Mouse (Mus musculus) neural tube, embryonic 13.5 days (tissue): ENCODE results near the gene Relt. TPM values are rescaled to one million over a fixed set of nuclear protein-coding genes. Genes with fewer than 3 reads are reported as not detected.

Experiments used
- ATAC-seq: fragments of 200-750 bp; cut with Nextera tagmentation; 2 replicates; pipeline ENCODE4 v1.8.0; 2017; ENCODE audit warnings: low read depth, mild to moderate bottlenecking, moderate TSS enrichment, moderate library complexity
- H3K27ac ChIP-seq: fragments of 300-500 bp; sonication (generic); replicated peaks from 2 replicates; pipeline ENCODE4 v1.5.1; 2015; ENCODE audit warnings: moderate library complexity, mild to moderate bottlenecking, inconsistent platforms
- H3K27me3 ChIP-seq: fragments of 300-500 bp; sonication (generic); 2 replicates; pipeline ENCODE4 v1.6.1; 2015; ENCODE audit warnings: mild to moderate bottlenecking, inconsistent platforms
- H3K36me3 ChIP-seq: fragments of 300-500 bp; sonication (generic); 2 replicates; pipeline ENCODE4 v1.6.1; 2015; ENCODE audit warnings: mild to moderate bottlenecking, inconsistent platforms
- H3K4me1 ChIP-seq: fragments of 300-500 bp; sonication (generic); replicated peaks from 2 replicates; pipeline ENCODE4 v1.6.1; 2015; ENCODE audit warnings: inconsistent platforms
- H3K4me2 ChIP-seq: fragments of 300-500 bp; sonication (generic); 2 replicates; pipeline ENCODE4 v1.6.1; 2015; ENCODE audit warnings: inconsistent platforms, mild to moderate bottlenecking, moderate library complexity
- H3K4me3 ChIP-seq: fragments of 300-500 bp; sonication (generic); 2 replicates; pipeline ENCODE4 v1.5.1; 2015; ENCODE audit warnings: mild to moderate bottlenecking, inconsistent platforms
- H3K9ac ChIP-seq: fragments of 300-500 bp; sonication (generic); 2 replicates; pipeline ENCODE4 v1.6.1; 2015; ENCODE audit warnings: moderate library complexity, mild to moderate bottlenecking, inconsistent platforms
- H3K9me3 ChIP-seq: fragments of 300-500 bp; sonication (generic); 2 replicates; pipeline ENCODE4 v1.6.1; 2016; ENCODE audit warnings: inconsistent platforms
- WGBS: fragments of 180-500 bp; shearing (Covaris S2); methylation state at CpG from one replicate; pipeline ENCODE4 v1.1.7; 2015; 5-methylcytosine and 5-hydroxymethylcytosine counted together
- microRNA-seq: library from miRNA; unstranded; fragments of <30 nt; microRNA quantifications from one replicate; pipeline ENCODE4, GENCODE M21; 2016
- polyA plus RNA-seq: library from polyadenylated mRNA; unstranded; fragments of >200 nt; fragmentation: Nextera tagmentation; extraction: Ambion mirVana; gene quantifications from 2 replicates; pipeline ENCODE4 v1.2.1, GENCODE M21; 2015

Gene Relt
- polyA plus RNA-seq, 1 experiment from 2014 or later, result 4.6 TPM

DNA sequence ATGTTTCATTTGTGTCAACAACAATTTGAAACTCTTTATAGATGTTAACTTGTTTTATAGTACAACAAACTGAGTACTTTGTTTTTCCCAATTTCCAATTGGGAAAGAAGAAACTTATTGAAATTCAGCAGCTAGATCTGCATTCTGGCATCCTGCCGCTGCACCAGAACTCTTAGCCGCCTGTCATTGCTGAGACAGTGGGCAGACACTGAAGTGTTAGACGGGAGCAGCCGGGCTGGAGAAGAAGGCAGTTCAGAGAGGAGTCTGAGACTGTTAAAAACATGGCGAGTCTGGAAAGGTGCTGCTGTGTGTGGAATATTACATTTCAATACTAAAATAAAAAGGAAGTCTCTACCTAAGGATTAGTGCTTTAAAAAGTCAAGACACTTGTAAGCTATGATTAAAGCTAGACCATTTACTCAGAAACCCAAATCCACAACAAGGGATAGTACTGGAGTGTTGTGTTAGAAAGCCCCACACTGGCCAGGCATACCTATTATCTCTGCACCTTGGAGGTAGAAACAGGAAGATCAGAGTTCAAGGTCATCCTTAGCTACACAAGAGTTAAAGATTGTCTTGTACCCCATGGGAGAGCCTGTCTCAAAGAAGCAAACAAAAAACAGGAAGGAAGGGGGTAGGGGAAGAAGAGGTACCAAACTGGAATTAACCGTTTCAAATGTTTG, 46.3 kb downstream of the Relt start:
- WGBS, result 78% methylated on average over 6 of the region's 6 CpGs
- H3K36me3 ChIP-seq, result peaks cover 7% of the 10 kb centered on the region
- H3K9me3 ChIP-seq, result no peaks in the 10 kb centered on the region
- H3K27me3 ChIP-seq, result no peaks in the 10 kb centered on the region
- H3K27ac ChIP-seq, result no peak overlapping the region
- H3K4me2 ChIP-seq, result no peak overlapping the region
- no peak overlapping the region for H3K4me3 ChIP-seq
- H3K4me1 ChIP-seq, result 0 out of 2 replicates have a peak, but pooled peaks cover 5% of the 10 kb centered on the region
- H3K9ac ChIP-seq, result no peak overlapping the region
- no peak for ATAC-seq

DNA sequence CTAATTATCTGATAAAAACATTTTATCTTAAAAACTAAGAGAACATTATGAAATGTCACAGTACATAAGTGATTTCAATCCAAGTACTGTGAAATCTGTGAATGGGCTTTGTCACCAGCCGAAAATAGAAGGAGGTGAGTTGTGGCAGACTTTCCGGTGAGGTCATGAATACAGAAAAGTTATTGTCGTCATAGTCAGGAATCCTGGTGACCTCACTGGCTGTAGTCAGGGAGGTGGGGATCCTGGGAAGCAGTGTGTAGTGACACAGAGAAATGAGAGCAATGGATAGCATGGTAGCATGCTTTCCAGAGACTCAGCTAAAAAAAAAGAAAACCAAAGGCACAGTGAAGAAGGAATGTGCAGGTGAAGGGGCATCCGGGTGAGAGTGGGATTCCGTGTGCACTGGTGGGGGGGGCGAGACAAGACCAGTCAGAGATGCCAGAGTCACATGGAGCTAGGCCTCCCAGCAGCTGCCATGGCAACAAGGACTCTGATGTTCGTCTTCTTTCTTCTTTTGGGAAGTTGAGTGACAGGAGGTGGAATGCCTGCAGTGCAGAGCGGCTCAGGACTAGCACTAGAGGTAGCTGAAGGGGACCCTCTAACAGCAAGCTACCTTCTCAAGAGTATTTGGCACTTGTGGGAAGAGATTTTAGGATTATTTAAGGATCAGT, 47.2 kb downstream of the Relt start:
- Histone ChIP-seq H3K4me1 (0 out of 2 replicates have a peak, but pooled peaks cover 5% of the 10 kb centered on the region), H3K36me3 (peaks cover 7% of the 10 kb centered on the region), H3K9ac (no peak overlapping the region), H3K27me3 (no peaks in the 10 kb centered on the region), H3K9me3 (no peaks in the 10 kb centered on the region), H3K4me3 (no peak overlapping the region), H3K4me2 (no peak overlapping the region), H3K27ac (no peak overlapping the region)
- peak; percentile 21; the same call in 1 of the 2 replicates for ATAC-seq
- WGBS, result 42% methylated on average over 8 of the region's 8 CpGs

DNA sequence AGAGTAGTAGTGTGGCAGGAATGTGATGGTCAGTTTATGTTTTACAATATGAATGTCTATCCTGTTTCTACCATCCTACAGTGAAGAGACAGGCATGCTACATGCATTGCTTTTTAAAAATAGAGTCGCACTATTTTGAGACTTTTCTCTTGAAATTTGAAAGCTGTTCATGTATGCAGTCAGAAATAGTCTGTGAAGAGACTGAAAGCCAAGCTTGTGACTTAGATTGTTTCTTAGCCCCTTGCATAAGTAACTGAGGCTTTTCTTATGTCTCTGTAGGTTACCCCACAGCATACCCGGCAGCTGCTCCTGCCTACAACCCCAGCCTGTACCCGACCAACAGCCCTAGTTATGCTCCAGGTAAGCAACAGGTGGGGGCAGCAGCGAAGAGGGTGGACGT, 50.6 kb downstream of the Relt start:
- Histone ChIP-seq H3K4me3 (no peak overlapping the region), H3K4me2 (no peak overlapping the region), H3K4me1 (0 out of 2 replicates have a peak, but pooled peaks cover 5% of the 10 kb centered on the region), H3K9me3 (no peaks in the 10 kb centered on the region), H3K27me3 (no peaks in the 10 kb centered on the region), H3K9ac (no peak overlapping the region), H3K36me3 (peaks cover 7% of the 10 kb centered on the region), H3K27ac (no peak overlapping the region)
- 86% methylated on average over 5 of the region's 5 CpGs for WGBS
- ATAC-seq, result no peak

DNA sequence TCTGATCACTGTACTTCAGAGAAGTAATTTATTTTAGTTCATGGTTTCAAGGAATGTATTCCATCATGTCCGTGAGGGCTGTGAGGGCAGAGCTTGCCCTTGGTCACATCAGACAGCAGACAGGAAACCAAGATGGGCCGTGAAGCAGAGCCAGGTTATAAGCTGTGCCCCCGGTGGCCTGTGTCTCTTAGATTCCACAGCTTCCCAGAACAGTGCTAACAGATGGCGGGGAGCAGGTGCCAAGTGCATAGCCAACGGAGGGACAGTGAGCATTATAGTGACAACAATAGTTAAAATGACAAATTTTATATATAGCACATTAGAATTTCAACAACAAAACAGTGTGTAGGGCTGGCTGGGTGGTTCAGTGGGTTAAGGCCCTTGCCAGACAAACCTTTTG, 51.3 kb downstream of the Relt start:
- ATAC-seq, result no peak
- peaks cover 7% of the 10 kb centered on the region for H3K36me3 ChIP-seq
- H3K4me2 ChIP-seq, result no peak overlapping the region
- no peaks in the 10 kb centered on the region for H3K27me3 ChIP-seq
- H3K4me3 ChIP-seq, result no peak overlapping the region
- H3K9me3 ChIP-seq, result no peaks in the 10 kb centered on the region
- 67% methylated on average over 5 of the region's 5 CpGs for WGBS
- H3K27ac ChIP-seq, result no peak overlapping the region
- 0 out of 2 replicates have a peak, but pooled peaks cover 5% of the 10 kb centered on the region for H3K4me1 ChIP-seq
- H3K9ac ChIP-seq, result no peak overlapping the region

GRCm38 (mm10) chr7:100805391-100805790, 57.9 kb downstream of the Relt start:
- no peaks in the 10 kb centered on the region for H3K27me3 ChIP-seq
- H3K27ac ChIP-seq, result no peak overlapping the region
- H3K36me3 ChIP-seq, result no peaks in the 10 kb centered on the region
- H3K4me2 ChIP-seq, result no peak overlapping the region
- no peaks in the 10 kb centered on the region for H3K4me1 ChIP-seq
- H3K9me3 ChIP-seq, result no peaks in the 10 kb centered on the region
- 80% methylated on average over 2 of the region's 2 CpGs for WGBS
- no peak for ATAC-seq
- H3K4me3 ChIP-seq, result no peak overlapping the region
- H3K9ac ChIP-seq, result no peak overlapping the region

- WGBS, result 62% methylated on average over 3 of the region's 3 CpGs
- Histone ChIP-seq H3K27me3 (no peaks in the 10 kb centered on the region), H3K4me3 (no peak overlapping the region), H3K4me2 (no peak overlapping the region), H3K4me1 (no peaks in the 10 kb centered on the region), H3K9ac (no peak overlapping the region), H3K36me3 (no peaks in the 10 kb centered on the region), H3K9me3 (no peaks in the 10 kb centered on the region), H3K27ac (no peak overlapping the region)
- ATAC-seq, result no peak
Measured at GRCm38 (mm10) chr7:100798810-100799209, 64.4 kb downstream of the Relt start.

Small RNA genes within 50 kb of the gene (microRNA-seq; reads per million reads assigned to microRNA genes)
- gene Mir3102, result 26.2 reads per million, percentile 37 among the genes with 10 or more reads in this experiment

Other genes with a start within 250 kb of the Relt start
- gene Plekhb1, start 201.0 kb downstream of the Relt start, polyA plus RNA-seq, result 25.8 and 26.9 TPM in 2 replicates
- 90.4 and 97.8 TPM in 2 replicates for gene Fam168a, start 156.8 kb downstream of the Relt start, polyA plus RNA-seq
- 6.7 and 7.0 TPM in 2 replicates for gene Arhgef17, start 68.7 kb upstream of the Relt start, polyA plus RNA-seq
- gene P2ry6, start 111.2 kb upstream of the Relt start, polyA plus RNA-seq, result 3.6 and 3.9 TPM in 2 replicates
- gene P2ry2, start 149.4 kb upstream of the Relt start, polyA plus RNA-seq, result 0.51 and 1.5 TPM in 2 replicates
- 36.8 and 37.3 TPM in 2 replicates for gene Fchsd2, start 229.4 kb upstream of the Relt start, polyA plus RNA-seq